In the genomic region with DNA sequence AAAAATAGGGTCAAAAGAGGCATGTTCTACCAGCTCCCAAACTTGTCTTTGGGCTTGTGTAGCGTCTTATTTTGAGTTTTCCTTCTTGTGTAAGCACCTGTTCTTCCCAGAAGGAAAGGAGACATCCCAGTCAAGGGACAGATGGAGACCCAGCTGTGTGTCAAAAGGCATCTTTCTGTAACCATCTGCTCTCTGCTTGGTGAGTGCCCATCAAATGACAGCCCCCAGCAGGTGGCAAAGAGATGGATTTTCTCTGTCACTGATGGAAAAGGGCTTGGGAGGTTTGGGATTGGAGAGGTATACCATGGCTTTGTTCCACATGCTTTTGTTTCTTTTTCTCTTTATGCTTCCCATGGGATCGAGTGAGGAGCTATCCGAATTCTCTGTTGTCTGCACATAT, we compare ENCODE assay signal across 26 mouse cellular contexts.
A peak's percentile ranks its signal among the peaks of the same experiment; 100 is the strongest.
DNase-seq lines count a peak whose midpoint lies in the region; ATAC-seq and TF ChIP-seq lines count a peak whose summit lies in the region.
"Had no signal": no experiment of that assay in that cellular context is flagged by ENCODE, and none has a peak within 500 bp of the region (broad histone marks: within the 10 kb centered on the region; RNA-seq: fewer than 3 reads in every experiment).

No protein-coding gene starts in this region.

- no peak for TF ChIP-seq CTCF in hindbrain, postnatal 0 days (IDR thresholded peaks at IDR 0.05; ENCODE audit: low read depth)

- ATAC-seq in hindbrain, postnatal 0 days = peak; percentile 80
- ATAC-seq in hindbrain, embryonic 11.5 days (ENCODE audit: low FRiP score) = no peak
- ATAC-seq: intestine, embryonic 16.5 days; liver, embryonic 12.5 days had no signal

- H3K27me3 ChIP-seq in hindbrain, postnatal 0 days (ENCODE audit: insufficient read depth, low read length) = no peaks in the 10 kb centered on the region
- H3K27me3 ChIP-seq in hindbrain, embryonic 11.5 days (ENCODE audit: control insufficient read depth, insufficient read depth, low read length) = no peaks in the 10 kb centered on the region
- H3K27me3 ChIP-seq: embryonic facial prominence, embryonic 13.5 days; forebrain, embryonic 12.5 days; heart, embryonic 12.5 days; hindbrain, embryonic 12.5 days; limb, embryonic 13.5 days; liver, embryonic 12.5 days; neural tube, embryonic 15.5 days had no signal

- no peak overlapping the region for H3K4me3 ChIP-seq in hindbrain, postnatal 0 days (ENCODE audit: low read length)
- H3K4me3 ChIP-seq in hindbrain, embryonic 11.5 days (ENCODE audit: low read depth, low read length) = no peak overlapping the region
- H3K4me3 ChIP-seq: embryonic facial prominence, embryonic 13.5 days; erythroblast, embryonic 14.5 days; forebrain, embryonic 12.5 days; heart, embryonic 12.5 days; hindbrain, embryonic 12.5 days; layer of hippocampus, adult 2 months; limb, embryonic 13.5 days; liver, embryonic 12.5 days; neural tube, embryonic 15.5 days had no signal

- no peaks in the 10 kb centered on the region for H3K4me1 ChIP-seq in hindbrain, postnatal 0 days (ENCODE audit: insufficient read depth, low read length)
- no peaks in the 10 kb centered on the region for H3K4me1 ChIP-seq in hindbrain, embryonic 11.5 days (replicated peaks; ENCODE audit: control insufficient read depth, insufficient read depth, low read length)
- H3K4me1 ChIP-seq: embryonic facial prominence, embryonic 13.5 days; forebrain, embryonic 12.5 days; heart, embryonic 12.5 days; hindbrain, embryonic 12.5 days; limb, embryonic 13.5 days; liver, embryonic 12.5 days; neural tube, embryonic 15.5 days had no signal

- H3K4me2 ChIP-seq in hindbrain, postnatal 0 days (ENCODE audit: low read depth, low read length) = no peak overlapping the region
- no peak overlapping the region for H3K4me2 ChIP-seq in hindbrain, embryonic 11.5 days (replicated peaks; ENCODE audit: low read depth, low read length)
- H3K4me2 ChIP-seq: embryonic facial prominence, embryonic 13.5 days; forebrain, embryonic 12.5 days; heart, embryonic 12.5 days; hindbrain, embryonic 12.5 days; limb, embryonic 13.5 days; liver, embryonic 12.5 days; midbrain, embryonic 11.5 days; neural tube, embryonic 15.5 days had no signal

- 33% methylated on average over 3 of the region's 3 CpGs for WGBS in hindbrain, postnatal 0 days
- WGBS in hindbrain, embryonic 11.5 days = 65% methylated on average over 3 of the region's 3 CpGs

- no peak overlapping the region for H3K9ac ChIP-seq in hindbrain, postnatal 0 days (replicated peaks; ENCODE audit: low read length)
- H3K9ac ChIP-seq in hindbrain, embryonic 11.5 days (ENCODE audit: low read depth, low read length) = no peak overlapping the region
- H3K9ac ChIP-seq: embryonic facial prominence, embryonic 13.5 days; forebrain, embryonic 12.5 days; heart, embryonic 12.5 days; hindbrain, embryonic 12.5 days; limb, embryonic 13.5 days; liver, embryonic 12.5 days; neural tube, embryonic 15.5 days had no signal

- H3K9me3 ChIP-seq in hindbrain, postnatal 0 days (ENCODE audit: low read length) = no peaks in the 10 kb centered on the region
- H3K9me3 ChIP-seq in hindbrain, embryonic 11.5 days (ENCODE audit: control insufficient read depth, low read length) = no peaks in the 10 kb centered on the region
- H3K9me3 ChIP-seq: embryonic facial prominence, embryonic 13.5 days; forebrain, embryonic 12.5 days; heart, embryonic 12.5 days; hindbrain, embryonic 12.5 days; limb, embryonic 13.5 days; neural tube, embryonic 15.5 days had no signal

- DNase-seq in hindbrain, postnatal 0 days (ENCODE audit: low spot score) = peak; percentile 78
- no peak for DNase-seq in hindbrain, embryonic 11.5 days (ENCODE audit: low spot score)
- peak; percentile 23 for DNase-seq in cerebellum, adult 11 months
- peak; percentile 62 for DNase-seq in cerebellum, adult 9-11 months
- peak; percentile 47 for DNase-seq in retina, postnatal 1 day
- no peak for DNase-seq in adipocyte (ENCODE audit: low spot score)
- no peak for DNase-seq in yolk sac, embryonic 10.5 days (ENCODE audit: low spot score)
- DNase-seq: adrenal gland, adult 2 months; heart, adult 18-20 months; heart, postnatal 10 days; kidney, adult 9 months; kidney, postnatal 25 days; layer of hippocampus, postnatal 36 days; lung, adult 18-20 months; lung, postnatal 10 days had no signal

- no peaks in the 10 kb centered on the region for H3K36me3 ChIP-seq in hindbrain, postnatal 0 days (ENCODE audit: insufficient read depth, low read length)
- no peaks in the 10 kb centered on the region for H3K36me3 ChIP-seq in hindbrain, embryonic 11.5 days (ENCODE audit: control insufficient read depth, insufficient read depth, low read length)
- H3K36me3 ChIP-seq: embryonic facial prominence, embryonic 13.5 days; forebrain, embryonic 12.5 days; heart, embryonic 12.5 days; hindbrain, embryonic 12.5 days; limb, embryonic 13.5 days; liver, embryonic 12.5 days; neural tube, embryonic 15.5 days had no signal

- H3K27ac ChIP-seq in hindbrain, postnatal 0 days = no peak overlapping the region
- no peak overlapping the region for H3K27ac ChIP-seq in hindbrain, embryonic 11.5 days (ENCODE audit: low read depth, low read length)
- H3K27ac ChIP-seq: embryonic facial prominence, embryonic 13.5 days; forebrain, embryonic 12.5 days; hindbrain, embryonic 12.5 days; layer of hippocampus, adult 2 months; limb, embryonic 13.5 days; liver, embryonic 12.5 days; neural tube, embryonic 15.5 days had no signal

Comparison
In these comparisons a context has a peak if more than half of its experiments do, and no peak if none do; other contexts are left out.
1. DNase-seq: peak in hindbrain, postnatal 0 days (single experiment), cerebellum, adult 11 months (single experiment), cerebellum, adult 9-11 months (single experiment) and retina, postnatal 1 day (single experiment); none in hindbrain, embryonic 11.5 days (single experiment), adipocyte (single experiment) and yolk sac, embryonic 10.5 days (single experiment).